Mouse (Mus musculus): Measurements from ENCODE around the gene Lamb3.

DNA sequence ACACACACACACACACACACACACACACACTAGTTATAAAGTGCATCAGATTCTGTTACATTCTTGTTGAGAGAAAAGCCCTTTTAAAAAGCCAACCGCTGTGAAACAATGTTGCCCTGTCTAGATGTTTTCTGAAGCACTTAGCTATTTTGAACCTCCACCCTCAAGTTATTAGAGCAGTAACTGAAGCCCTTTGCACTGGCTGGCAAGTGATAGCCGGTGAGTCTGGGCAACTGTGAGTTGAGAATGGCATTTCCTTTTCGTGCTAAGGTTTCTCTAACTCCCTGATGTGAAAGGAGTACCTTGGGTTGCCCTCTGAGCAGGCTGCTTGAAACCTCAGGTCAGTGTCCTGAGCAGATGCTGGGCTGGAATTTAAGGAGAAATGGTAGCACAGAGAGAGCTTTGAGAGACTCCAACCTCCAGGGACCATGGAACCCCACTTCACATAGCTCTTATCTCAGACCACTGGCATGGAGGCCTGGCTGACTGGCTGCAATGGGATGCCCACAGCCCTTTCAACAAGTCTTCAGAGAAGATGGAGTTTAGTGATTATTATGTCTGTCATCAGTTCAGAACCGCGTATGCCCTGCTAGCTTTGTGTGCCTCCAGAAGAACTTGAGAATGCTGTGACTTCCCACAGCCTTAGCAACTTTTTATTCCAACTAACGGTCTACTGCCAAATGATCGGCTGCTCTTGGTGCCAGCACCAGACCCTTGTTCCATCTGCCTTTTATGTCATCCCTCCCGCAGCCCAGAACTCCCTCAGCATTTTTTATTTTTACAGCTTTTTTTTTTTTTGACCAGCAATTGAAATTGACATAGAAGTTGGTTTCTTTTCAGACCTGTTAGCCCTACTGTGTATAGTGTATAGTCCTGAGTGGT is 55.8 kb downstream of the Lamb3 start:
- TF ChIP-seq CTCF (IDR thresholded peaks at IDR 0.05) (no peak), EP300 (IDR thresholded peaks at IDR 0.05) (no peak)

All from lung, postnatal 0 days (tissue).